Mouse (Mus musculus): ENCODE data around the gene B3galt1. TPM values are rescaled to one million over a fixed set of nuclear protein-coding genes. Genes with fewer than 3 reads are reported as not detected.

The B3galt1 gene
- total RNA-seq, 2 experiments from 2014 or later, result 2.0 to 3.2 TPM

- intact Hi-C loops (cut with DNase I), result no loop called here
- no peak for DNase-seq (ENCODE audit: low spot score)
These were observed 332.5 kb downstream of the B3galt1 start for GRCm38 (mm10) chr2:67897956-67898689.

- intact Hi-C loops (cut with DNase I), result no loop called here
- DNase-seq (ENCODE audit: low spot score), result no peak
These were observed 335.9 kb downstream of the B3galt1 start for GRCm38 (mm10) chr2:67901574-67901973.

- intact Hi-C loops (cut with DNase I), result no loop called here
- no peak for DNase-seq (ENCODE audit: low spot score)
These were observed 337.1 kb downstream of the B3galt1 start for GRCm38 (mm10) chr2:67902651-67903292.

GRCm38 (mm10) chr2:67903769-67904168 is 338.1 kb downstream of the B3galt1 start:
- no peak for DNase-seq (ENCODE audit: low spot score)
- intact Hi-C loops (cut with DNase I), result no loop called here

GRCm38 (mm10) chr2:67931994-67932393 is 366.3 kb downstream of the B3galt1 start:
- intact Hi-C loops (cut with DNase I), result no loop called here
- no peak for DNase-seq (ENCODE audit: low spot score)

GRCm38 (mm10) chr2:67948408-67948807 is 382.7 kb downstream of the B3galt1 start:
- intact Hi-C loops (cut with DNase I), result no loop called here
- DNase-seq (ENCODE audit: low spot score), result no peak

- intact Hi-C loops (cut with DNase I), result no loop called here
- no peak for DNase-seq (ENCODE audit: low spot score)
These were observed 390.5 kb downstream of the B3galt1 start for GRCm38 (mm10) chr2:67956182-67956581.

- no peak for DNase-seq (ENCODE audit: low spot score)
- intact Hi-C loops (cut with DNase I), result no loop called here
These were observed 391.9 kb downstream of the B3galt1 start for GRCm38 (mm10) chr2:67957561-67957960.

- no peak for DNase-seq (ENCODE audit: low spot score)
- intact Hi-C loops (cut with DNase I), result no loop called here
These were observed 395.0 kb downstream of the B3galt1 start for GRCm38 (mm10) chr2:67960711-67961110.

GRCm38 (mm10) chr2:67968812-67969211 is 403.1 kb downstream of the B3galt1 start:
- intact Hi-C loops (cut with DNase I), result no loop called here
- DNase-seq (ENCODE audit: low spot score), result no peak

- intact Hi-C loops (cut with DNase I), result no loop called here
- no peak for DNase-seq (ENCODE audit: low spot score)
These were observed 405.4 kb downstream of the B3galt1 start for GRCm38 (mm10) chr2:67971091-67971490.

- intact Hi-C loops (cut with DNase I), result no loop called here
- DNase-seq (ENCODE audit: low spot score), result no peak
These were observed 405.9 kb downstream of the B3galt1 start for GRCm38 (mm10) chr2:67971576-67971975.

GRCm38 (mm10) chr2:67975764-67976163 is 410.1 kb downstream of the B3galt1 start:
- intact Hi-C loops (cut with DNase I), result no loop called here
- DNase-seq (ENCODE audit: low spot score), result no peak

- DNase-seq (ENCODE audit: low spot score), result no peak
- intact Hi-C loops (cut with DNase I), result no loop called here
These were observed 410.8 kb downstream of the B3galt1 start for GRCm38 (mm10) chr2:67976488-67976887.

- intact Hi-C loops (cut with DNase I), result no loop called here
These were observed 412.1 kb downstream of the B3galt1 start for GRCm38 (mm10) chr2:67977620-67978262.

GRCm38 (mm10) chr2:67983563-67983962 is 417.9 kb downstream of the B3galt1 start:
- intact Hi-C loops (cut with DNase I), result no loop called here
- no peak for DNase-seq (ENCODE audit: low spot score)

More at GRCm38 (mm10) chr2:67977620-67978262, 412.1 kb downstream of the B3galt1 start:
- no peak for DNase-seq (ENCODE audit: low spot score)

- intact Hi-C loops (cut with DNase I), result no loop called here
- DNase-seq (ENCODE audit: low spot score), result no peak
These were observed 419.5 kb downstream of the B3galt1 start for GRCm38 (mm10) chr2:67985133-67985532.

GRCm38 (mm10) chr2:67993421-67993820 is 427.8 kb downstream of the B3galt1 start:
- no peak for DNase-seq (ENCODE audit: low spot score)
- intact Hi-C loops (cut with DNase I), result no loop called here

GRCm38 (mm10) chr2:68003091-68003490 is 437.4 kb downstream of the B3galt1 start:
- no peak for DNase-seq (ENCODE audit: low spot score)
- intact Hi-C loops (cut with DNase I), result no loop called here

GRCm38 (mm10) chr2:68005210-68005609 is 439.5 kb downstream of the B3galt1 start:
- intact Hi-C loops (cut with DNase I), result no loop called here
- DNase-seq (ENCODE audit: low spot score), result no peak

GRCm38 (mm10) chr2:68005711-68006110 is 440.0 kb downstream of the B3galt1 start:
- intact Hi-C loops (cut with DNase I), result no loop called here

More at GRCm38 (mm10) chr2:68005711-68006110, 440.0 kb downstream of the B3galt1 start:
- no peak for DNase-seq (ENCODE audit: low spot score)

All from heart, postnatal 25 days (tissue).